Mouse (Mus musculus) macrophage (primary cell): ENCODE data around the gene Itm2c. TPM values are rescaled to one million over a fixed set of nuclear protein-coding genes. Genes with fewer than 3 reads are reported as not detected.
A peak's percentile ranks its signal among the peaks of the same experiment; 100 is the strongest.

Source experiments
- H3K27ac ChIP-seq: fragments of 350-480 bp; formaldehyde crosslinking; 2 replicates; pipeline ENCODE4 v1.9.0; 2021
- H3K36me3 ChIP-seq: fragments of 350-480 bp; formaldehyde crosslinking; 2 replicates; pipeline ENCODE4 v1.9.0; 2021; ENCODE audit errors: inconsistent target
- H3K4me3 ChIP-seq: fragments of 350-480 bp; formaldehyde crosslinking; 2 replicates; pipeline ENCODE4 v1.9.0; 2021; ENCODE audit errors: inconsistent target
- H3K79me2 ChIP-seq: fragments of 350-480 bp; formaldehyde crosslinking; 2 replicates; pipeline ENCODE4 v1.9.0; 2021; ENCODE audit errors: inconsistent target
- WGBS: methylation state at CpG from one replicate; pipeline ENCODE4 v1.1.7; 2026; ENCODE audit warnings: inconsistent platforms; ENCODE audit not compliant: missing documents; 5-methylcytosine and 5-hydroxymethylcytosine counted together
- polyA plus RNA-seq: library from polyadenylated mRNA; stranded (reverse); fragments of 250-400 nt; gene quantifications from 3 replicates; pipeline ENCODE4 v1.2.4, GENCODE M21; 2018; ENCODE audit warnings: inconsistent platforms
- total RNA-seq, 78 experiments: library from RNA; depleted of rRNA; stranded (reverse); fragments of 250-400 nt; gene quantifications; 1 replicate in 9 of 78; 2 replicates in 24 of 78; 3 replicates in 43 of 78; 4 replicates in 2 of 78; pipeline ENCODE4 v1.2.4; 2018; ENCODE audit warnings: inconsistent platforms in 56 of 78

Gene Itm2c
- total RNA-seq (2018; cell fraction: chromatin; rRNA removed), result 10 to 100 TPM; 15.5 to 52.8 (median 27.2) TPM
- total RNA-seq (2018; cell fraction: cytosol; rRNA removed), result 100 to 1,000 TPM; 145 to 236 (median 194) TPM
- total RNA-seq (2018; cell fraction: nucleus; rRNA removed), result 100 to 1,000 TPM in 25 of 26 experiments, 10 to 100 TPM in 1; 69.6 to 258 (median 175) TPM
- polyA plus RNA-seq, result 124 to 253 TPM (median 156 TPM) in 3 replicates

DNA sequence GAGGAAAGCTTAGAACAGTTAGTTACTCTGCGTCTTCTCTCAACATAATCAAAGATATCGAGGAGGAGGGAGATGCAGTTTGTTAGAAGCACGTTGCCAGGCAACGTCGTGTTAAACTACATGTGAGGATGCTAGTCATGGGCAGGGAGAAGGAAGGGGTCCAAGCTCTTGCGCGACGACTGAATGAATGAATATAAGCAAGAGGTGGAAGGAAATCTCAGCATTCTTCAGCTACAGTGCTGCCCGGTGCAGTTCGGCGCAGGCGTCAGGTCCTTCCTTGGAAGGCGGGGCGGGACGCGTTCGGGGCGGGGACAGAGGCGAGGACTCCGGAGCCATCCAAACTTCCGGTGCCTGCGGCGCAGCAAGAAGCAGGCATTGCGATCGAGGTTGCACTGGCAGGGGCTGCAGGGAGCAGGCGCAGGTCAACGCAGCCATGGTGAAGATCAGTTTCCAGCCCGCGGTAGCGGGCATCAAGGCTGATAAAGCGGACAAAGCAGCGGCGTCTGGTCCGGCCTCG lies at the start of gene Itm2c:
Itm2c (plus strand) TSS at position 51 of the 517 bp plus-strand sequence.
- WGBS, result 2% methylated on average over 34 of the region's 35 CpGs
- Histone ChIP-seq H3K36me3 (no peaks in the 10 kb centered on the region), H3K4me3 (peak within 1 kb of the TSS; percentile 90), H3K27ac (peak within 1 kb of the TSS; percentile 74), H3K79me2 (peaks cover 46% of the 10 kb centered on the region)

DNA sequence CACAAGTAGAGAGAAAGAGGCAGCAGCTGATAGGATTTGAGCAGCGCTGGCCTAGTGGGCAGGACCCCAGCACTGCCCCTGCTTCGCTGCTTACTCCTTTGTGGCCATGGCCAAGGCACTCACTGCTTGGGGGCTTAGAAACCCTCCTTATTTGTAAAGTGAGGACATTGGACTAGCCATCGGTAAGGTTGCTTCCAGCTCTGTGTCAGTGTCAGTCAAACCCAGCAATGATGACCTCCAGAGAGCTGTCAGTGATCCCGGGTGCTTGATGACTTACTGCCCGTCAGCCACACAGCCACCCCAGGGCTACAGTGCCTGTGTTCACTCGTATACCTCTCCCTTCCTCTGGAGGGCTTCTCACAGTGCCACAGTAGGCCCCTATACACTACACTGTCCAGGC lies 49.1 kb upstream of the Itm2c start:
- Histone ChIP-seq H3K27ac (no peak overlapping the region), H3K36me3 (peaks cover 56% of the 10 kb centered on the region), H3K79me2 (peaks cover 45% of the 10 kb centered on the region), H3K4me3 (no peak overlapping the region)
- 96% methylated on average over 6 of the region's 6 CpGs for WGBS

DNA sequence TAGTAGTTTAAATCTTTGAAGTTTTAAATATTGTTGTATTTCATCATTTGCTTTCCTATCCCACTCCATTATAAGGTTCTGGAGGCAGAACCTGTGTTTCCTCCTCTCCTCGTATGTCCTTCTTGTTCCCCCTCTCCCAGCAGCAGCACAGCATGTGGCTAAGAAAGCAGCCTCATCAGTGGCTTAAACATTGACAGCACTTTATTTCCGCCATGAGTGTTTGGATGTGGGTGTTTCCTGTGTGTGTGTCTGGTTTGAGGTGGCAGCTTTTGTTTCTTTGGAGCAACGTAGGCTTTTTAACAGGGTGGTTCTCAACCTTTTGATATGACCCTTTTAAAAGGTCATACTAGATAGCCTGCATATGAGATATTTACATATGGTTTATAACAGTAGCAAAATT lies 48.6 kb upstream of the Itm2c start:
- Histone ChIP-seq H3K79me2 (peaks cover 45% of the 10 kb centered on the region), H3K4me3 (no peak overlapping the region), H3K27ac (no peak overlapping the region), H3K36me3 (peaks cover 56% of the 10 kb centered on the region)
- WGBS, result 100% methylated on average over 3 of the region's 3 CpGs

DNA sequence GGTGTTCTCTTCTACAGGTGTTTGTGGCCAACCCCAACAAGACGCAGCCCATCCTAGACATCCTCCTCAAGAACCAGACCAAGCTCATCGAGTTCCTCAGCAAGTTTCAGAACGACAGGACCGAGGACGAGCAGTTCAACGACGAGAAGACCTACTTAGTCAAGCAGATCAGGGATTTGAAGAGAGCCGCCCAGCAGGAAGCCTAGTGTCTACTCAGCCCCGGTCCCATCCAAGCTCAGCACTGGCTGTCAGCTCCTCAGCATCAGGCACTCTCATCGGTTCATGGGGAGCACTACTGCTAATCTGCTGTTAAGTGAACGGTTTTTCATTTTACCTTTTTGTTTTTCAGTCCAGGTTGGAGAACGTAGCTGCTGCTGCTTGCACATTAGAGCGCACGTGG lies 45.1 kb upstream of the Itm2c start:
- peaks cover 18% of the 10 kb centered on the region for H3K79me2 ChIP-seq
- WGBS, result 97% methylated on average over 14 of the region's 14 CpGs
- no peak overlapping the region for H3K4me3 ChIP-seq
- no peak overlapping the region for H3K27ac ChIP-seq
- H3K36me3 ChIP-seq, result peaks cover 56% of the 10 kb centered on the region

DNA sequence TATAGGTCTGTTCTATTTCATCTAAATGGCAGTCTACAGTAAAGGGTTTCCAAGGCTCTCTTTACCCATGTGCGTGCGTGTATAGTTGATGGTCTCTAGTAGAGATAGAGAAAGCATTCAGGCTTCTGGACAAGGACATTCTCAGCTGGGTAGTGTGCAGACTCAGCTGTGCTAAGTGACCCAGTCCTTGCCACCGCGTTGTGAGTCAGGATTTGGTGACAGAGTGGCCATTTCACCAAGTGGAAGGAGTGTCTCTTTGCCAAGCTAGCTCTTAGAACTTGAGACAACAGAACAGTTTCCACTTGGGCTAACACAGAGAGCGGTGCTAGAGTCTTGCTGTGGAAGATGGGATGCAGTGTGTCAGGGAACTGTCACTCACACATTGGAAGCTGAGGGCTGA lies 43.2 kb upstream of the Itm2c start:
- Histone ChIP-seq H3K4me3 (no peak overlapping the region), H3K36me3 (peaks cover 47% of the 10 kb centered on the region), H3K27ac (no peak overlapping the region), H3K79me2 (peaks cover 3% of the 10 kb centered on the region; the same call in 1 of the 2 replicates)
- 93% methylated on average over 4 of the region's 5 CpGs for WGBS

DNA sequence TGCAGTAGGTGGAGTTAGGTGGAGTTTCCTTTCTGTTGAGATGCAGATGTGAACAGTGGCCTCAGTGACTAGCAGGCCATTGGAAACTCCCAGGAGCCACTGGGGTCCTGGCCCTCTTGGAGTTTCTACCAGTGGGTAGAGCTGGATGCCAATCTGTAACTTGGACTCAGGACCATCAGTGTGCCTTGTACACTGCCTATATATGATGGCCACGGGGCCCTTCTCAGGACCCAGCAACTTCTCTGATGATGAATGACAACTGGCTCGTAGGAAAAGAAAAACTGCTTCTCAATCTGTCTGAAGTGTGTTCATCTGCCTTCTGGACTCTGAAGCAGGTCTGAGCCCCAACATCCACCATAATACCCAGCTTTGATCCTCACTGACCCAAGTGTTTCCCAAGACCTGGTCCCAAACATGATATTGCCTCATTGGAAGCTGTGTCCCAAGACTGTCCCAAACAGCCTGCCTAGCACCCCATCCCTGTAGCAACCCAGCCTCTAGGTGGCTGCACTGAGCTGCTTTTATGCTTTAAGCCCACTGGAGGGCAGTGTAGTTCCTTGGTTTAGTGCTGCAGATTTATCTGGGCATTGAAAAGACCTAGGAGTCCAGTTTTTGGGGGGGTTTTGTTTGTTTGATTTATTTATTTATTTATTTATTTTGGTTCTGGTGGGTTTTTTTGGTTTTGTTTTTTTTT lies 40.9 kb upstream of the Itm2c start:
- no peak overlapping the region for H3K4me3 ChIP-seq
- WGBS, result 88% methylated on average over 1 of the region's 2 CpGs
- no peaks in the 10 kb centered on the region; the same call in 1 of the 2 replicates for H3K79me2 ChIP-seq
- H3K27ac ChIP-seq, result no peak overlapping the region
- H3K36me3 ChIP-seq, result peaks cover 29% of the 10 kb centered on the region

DNA sequence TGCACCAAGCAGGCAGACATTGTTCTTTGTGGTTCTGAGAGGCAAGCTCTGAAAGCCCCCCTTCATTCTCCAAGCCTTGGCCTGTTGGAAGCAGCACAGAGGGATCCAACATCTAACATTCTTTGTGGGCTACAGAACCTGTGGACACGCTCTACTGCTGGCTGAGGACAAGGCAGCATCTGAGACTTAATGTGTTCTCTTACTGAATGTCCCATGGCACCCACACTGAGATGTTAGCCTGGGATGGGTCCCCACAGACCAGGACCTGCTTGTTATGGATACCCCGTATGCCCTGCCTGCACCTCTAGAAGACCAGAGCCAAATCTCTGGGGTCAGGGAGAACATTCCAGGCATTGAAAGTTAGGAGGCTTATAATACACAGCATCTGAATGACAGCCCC lies 40.2 kb upstream of the Itm2c start:
- H3K79me2 ChIP-seq, result no peaks in the 10 kb centered on the region; the same call in 1 of the 2 replicates
- H3K4me3 ChIP-seq, result no peak overlapping the region
- peaks cover 22% of the 10 kb centered on the region for H3K36me3 ChIP-seq
- H3K27ac ChIP-seq, result no peak overlapping the region
- 100% methylated on average over 2 of the region's 2 CpGs for WGBS

DNA sequence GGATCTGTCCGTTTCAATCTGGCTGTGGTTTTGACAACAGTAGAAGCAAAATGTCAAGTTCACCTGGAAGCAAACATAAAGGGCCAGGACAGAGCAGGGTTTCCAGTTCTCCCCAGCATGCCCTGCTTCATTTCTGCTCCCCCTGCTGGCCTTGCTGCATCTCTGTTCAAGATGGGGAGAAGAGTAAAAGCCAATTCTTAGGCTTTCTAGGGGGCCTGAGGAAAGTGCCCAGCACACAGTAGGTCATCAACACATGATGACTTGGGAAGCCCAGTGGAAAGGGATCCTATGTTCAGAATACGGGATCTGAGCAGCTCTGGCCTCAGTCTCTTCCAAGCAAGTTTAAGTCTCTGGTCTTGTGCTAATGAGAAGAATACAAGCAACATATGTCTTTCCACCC lies 39.6 kb upstream of the Itm2c start:
- H3K4me3 ChIP-seq, result no peak overlapping the region
- 86% methylated on average over 2 of the region's 2 CpGs for WGBS
- peaks cover 16% of the 10 kb centered on the region for H3K36me3 ChIP-seq
- no peaks in the 10 kb centered on the region for H3K79me2 ChIP-seq
- H3K27ac ChIP-seq, result no peak overlapping the region

DNA sequence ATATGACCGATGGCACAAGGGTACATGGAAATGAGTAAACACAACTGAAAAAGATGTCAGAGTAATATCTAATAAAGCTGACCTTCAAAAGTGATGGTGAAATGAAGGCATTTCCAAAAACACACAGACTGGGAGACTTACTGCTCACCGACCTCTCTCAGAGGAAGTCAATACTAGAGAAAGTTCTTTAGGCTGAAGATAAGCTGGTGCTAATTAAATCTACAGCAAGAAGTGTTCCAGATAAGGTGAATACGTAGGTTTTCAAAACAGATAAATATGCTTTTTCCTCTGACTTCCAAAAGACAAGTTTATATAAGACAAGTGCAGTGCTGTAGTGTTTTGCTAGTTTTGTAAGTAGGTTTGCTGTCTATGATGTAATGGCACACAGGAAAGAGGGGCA lies 37.8 kb upstream of the Itm2c start:
- WGBS, result 80% methylated on average over 3 of the region's 3 CpGs
- Histone ChIP-seq H3K4me3 (no peak overlapping the region), H3K36me3 (peaks cover 13% of the 10 kb centered on the region; the same call in 1 of the 2 replicates), H3K27ac (no peak overlapping the region), H3K79me2 (no peaks in the 10 kb centered on the region)

DNA sequence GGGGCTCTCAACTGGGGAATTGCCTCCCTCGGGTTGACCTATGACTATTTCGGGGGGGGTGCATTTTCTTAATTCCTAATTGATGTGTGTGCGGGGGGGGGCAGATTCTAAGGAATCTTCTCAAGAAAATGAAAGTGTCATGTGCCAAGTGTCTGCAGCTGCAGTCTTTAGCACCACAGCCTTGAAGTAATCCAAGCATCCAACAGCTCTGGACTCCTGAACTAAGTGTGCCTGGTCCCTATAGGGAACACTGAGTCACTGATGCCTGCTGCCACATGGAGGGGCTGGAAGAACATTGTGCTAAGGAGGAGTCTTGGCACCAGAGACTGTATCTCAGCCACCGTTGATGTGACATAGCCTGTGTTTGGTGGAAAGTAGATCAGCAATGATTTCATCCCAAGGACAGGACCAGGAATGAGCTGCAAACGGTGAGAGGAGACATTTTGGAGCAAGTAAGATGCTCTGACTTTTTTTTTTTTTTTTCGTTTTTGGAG lies 36.8 kb upstream of the Itm2c start:
- no peaks in the 10 kb centered on the region for H3K79me2 ChIP-seq
- no peak overlapping the region for H3K27ac ChIP-seq
- H3K36me3 ChIP-seq, result peaks cover 2% of the 10 kb centered on the region; the same call in 1 of the 2 replicates
- whole genome bisulfite sequencing, result 87% methylated on average over 6 of the region's 6 CpGs
- H3K4me3 ChIP-seq, result no peak overlapping the region

DNA sequence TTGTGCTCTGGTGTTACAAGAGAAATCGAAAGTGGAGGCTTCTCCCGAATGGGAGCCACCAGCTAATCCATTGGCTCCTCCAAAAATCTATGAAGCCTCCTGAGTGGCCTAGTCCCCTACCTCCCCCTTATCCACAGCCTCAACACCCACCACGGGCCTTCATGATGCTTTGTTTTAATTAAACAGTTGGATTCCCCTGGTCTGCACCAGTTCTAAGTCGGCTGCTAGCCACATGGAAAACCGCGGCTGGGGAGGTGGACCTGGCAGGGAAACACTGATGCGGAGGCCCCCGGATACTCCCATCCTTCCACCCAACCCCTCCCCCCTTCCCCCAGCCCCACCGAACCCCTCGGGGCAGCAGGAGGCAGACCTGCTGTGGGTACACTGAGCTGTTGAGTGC lies 29.7 kb upstream of the Itm2c start:
- Histone ChIP-seq H3K4me3 (no peak overlapping the region), H3K79me2 (no peaks in the 10 kb centered on the region), H3K27ac (no peak overlapping the region), H3K36me3 (no peaks in the 10 kb centered on the region)
- WGBS, result 92% methylated on average over 8 of the region's 10 CpGs

DNA sequence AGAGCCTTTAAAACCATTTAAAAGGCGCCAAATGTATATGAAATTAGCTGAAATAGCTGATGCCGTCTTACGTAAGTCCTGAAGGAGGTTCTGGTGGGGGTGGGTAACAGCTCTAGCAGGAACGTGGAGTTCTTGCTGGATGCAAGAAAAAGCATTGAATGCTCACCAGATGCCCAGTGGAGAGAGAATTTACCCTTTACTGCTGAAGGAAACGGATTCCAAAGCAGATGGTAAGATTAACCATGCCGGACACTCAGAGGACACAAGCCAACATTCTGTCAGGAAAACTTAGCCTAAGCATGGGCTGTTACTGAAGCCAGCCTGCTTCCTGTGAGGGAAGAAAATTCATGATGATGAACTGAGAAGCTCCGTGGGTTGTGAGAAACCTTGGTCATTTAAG lies 24.1 kb upstream of the Itm2c start:
- WGBS, result 92% methylated on average over 7 of the region's 7 CpGs
- Histone ChIP-seq H3K36me3 (no peaks in the 10 kb centered on the region), H3K27ac (no peak overlapping the region), H3K4me3 (no peak overlapping the region), H3K79me2 (no peaks in the 10 kb centered on the region)

DNA sequence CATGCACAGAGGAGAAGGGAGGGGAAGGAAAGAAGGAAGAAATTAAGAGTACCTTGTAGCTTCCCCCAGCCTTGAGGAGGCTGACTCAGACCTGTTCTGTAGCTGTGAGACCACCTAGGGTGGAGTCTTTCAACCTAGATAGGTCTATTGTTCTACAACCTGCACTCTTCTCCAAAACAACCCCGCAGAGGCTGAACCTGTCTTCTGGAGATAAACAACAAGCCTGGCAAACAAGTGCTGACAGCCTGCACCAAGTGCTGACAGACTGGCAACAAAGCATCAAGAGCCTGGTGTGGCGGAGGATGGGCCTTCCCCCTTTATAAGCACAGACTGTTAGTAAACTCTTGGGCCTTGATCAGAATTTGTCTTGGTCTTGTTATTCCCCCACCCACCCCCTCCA lies 23.5 kb upstream of the Itm2c start:
- Histone ChIP-seq H3K27ac (no peak overlapping the region), H3K79me2 (no peaks in the 10 kb centered on the region), H3K4me3 (no peak overlapping the region), H3K36me3 (no peaks in the 10 kb centered on the region)
- WGBS, result 92% methylated on average over 2 of the region's 2 CpGs

DNA sequence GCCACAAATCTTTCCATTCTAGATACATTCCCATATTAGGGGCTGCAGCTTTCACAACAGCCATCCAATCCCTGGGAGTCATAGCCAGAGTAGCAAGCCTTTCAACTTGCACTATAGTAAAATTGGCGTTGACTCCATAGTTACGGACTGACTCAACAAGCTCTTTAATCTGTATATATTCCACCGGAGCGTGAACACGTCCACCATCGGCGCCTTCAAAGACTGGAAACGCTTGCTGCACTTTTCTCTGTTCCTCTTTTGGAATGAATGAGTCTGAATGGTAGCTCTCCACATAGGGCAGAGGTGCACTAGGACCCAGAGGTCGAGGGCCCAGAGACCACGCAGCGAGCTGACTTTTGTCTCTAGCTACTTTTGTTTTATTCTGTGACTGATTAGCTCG lies 12.1 kb upstream of the Itm2c start:
- Histone ChIP-seq H3K79me2 (no peaks in the 10 kb centered on the region), H3K36me3 (no peaks in the 10 kb centered on the region), H3K27ac (no peak overlapping the region), H3K4me3 (no peak overlapping the region)
- 96% methylated on average over 12 of the region's 12 CpGs for WGBS

DNA sequence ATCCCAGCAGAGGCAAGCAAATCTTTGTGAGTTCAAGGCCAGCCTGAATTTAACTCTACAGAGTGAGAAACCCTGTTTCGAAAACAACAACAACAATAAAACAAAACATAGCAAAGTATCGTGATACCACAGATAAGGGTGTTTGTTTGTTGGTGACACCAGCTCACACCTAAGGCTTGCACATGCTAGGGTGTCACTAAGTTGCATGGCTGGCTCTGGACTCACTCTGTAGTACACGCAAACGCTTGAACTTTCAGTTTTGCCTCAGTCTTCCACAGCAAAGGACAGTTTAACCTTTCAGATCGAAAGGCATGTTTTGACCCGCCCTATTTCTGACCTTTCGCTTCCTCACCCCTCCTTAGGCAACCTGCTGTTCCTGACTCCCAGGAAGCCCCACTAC lies 6.9 kb upstream of the Itm2c start:
- Histone ChIP-seq H3K27ac (no peak overlapping the region), H3K79me2 (no peaks in the 10 kb centered on the region), H3K36me3 (no peaks in the 10 kb centered on the region), H3K4me3 (no peak overlapping the region)
- 85% methylated on average over 7 of the region's 7 CpGs for WGBS
